Mouse (Mus musculus): Measurements from ENCODE around the gene Slc4a10. TPM values are rescaled to one million over a fixed set of nuclear protein-coding genes. Genes with fewer than 3 reads are reported as not detected.

The Slc4a10 gene
- polyA plus RNA-seq, 1 experiment from 2014 or later: 34.0 TPM

- no peak for ATAC-seq (ENCODE audit: low FRiP score)
These were observed 309.5 kb downstream of the Slc4a10 start for GRCm38 (mm10) chr2:62355766-62356165.

GRCm38 (mm10) chr2:62356606-62357005 is 310.3 kb downstream of the Slc4a10 start:
- H3K27ac ChIP-seq: no peak overlapping the region
- ATAC-seq (ENCODE audit: low FRiP score): no peak
- no peaks in the 10 kb centered on the region for H3K9me3 ChIP-seq (ENCODE audit: control insufficient read depth, low read length)
- no peak overlapping the region for H3K9ac ChIP-seq
- H3K36me3 ChIP-seq (replicated peaks; ENCODE audit: control insufficient read depth, insufficient read depth): no peaks in the 10 kb centered on the region
- no peak overlapping the region for H3K4me2 ChIP-seq (replicated peaks)
- DNase-seq (ENCODE audit: low spot score): no peak
- no peak overlapping the region for H3K4me3 ChIP-seq (replicated peaks; ENCODE audit: low read length)
- no peaks in the 10 kb centered on the region for H3K4me1 ChIP-seq (replicated peaks; ENCODE audit: control insufficient read depth, insufficient read depth, low read length)
- whole genome bisulfite sequencing: 85% methylated on average over 14 of the region's 14 CpGs
- no peaks in the 10 kb centered on the region for H3K27me3 ChIP-seq (ENCODE audit: control insufficient read depth, insufficient read depth, low read length)

More at GRCm38 (mm10) chr2:62355766-62356165, 309.5 kb downstream of the Slc4a10 start:
- Histone ChIP-seq H3K4me3 (replicated peaks; ENCODE audit: low read length) (no peak overlapping the region), H3K36me3 (replicated peaks; ENCODE audit: control insufficient read depth, insufficient read depth) (no peaks in the 10 kb centered on the region), H3K4me2 (replicated peaks) (no peak overlapping the region), H3K9ac (no peak overlapping the region), H3K27ac (no peak overlapping the region), H3K9me3 (ENCODE audit: control insufficient read depth, low read length) (no peaks in the 10 kb centered on the region), H3K4me1 (replicated peaks; ENCODE audit: control insufficient read depth, insufficient read depth, low read length) (no peaks in the 10 kb centered on the region), H3K27me3 (ENCODE audit: control insufficient read depth, insufficient read depth, low read length) (no peaks in the 10 kb centered on the region)
- WGBS: 37% methylated on average over 6 of the region's 6 CpGs
- no peak for DNase-seq (ENCODE audit: low spot score)

GRCm38 (mm10) chr2:62357259-62357658 is 311.0 kb downstream of the Slc4a10 start:
- no peak for DNase-seq (ENCODE audit: low spot score)
- Histone ChIP-seq H3K36me3 (replicated peaks; ENCODE audit: control insufficient read depth, insufficient read depth) (no peaks in the 10 kb centered on the region), H3K4me1 (replicated peaks; ENCODE audit: control insufficient read depth, insufficient read depth, low read length) (no peaks in the 10 kb centered on the region), H3K27ac (no peak overlapping the region), H3K4me2 (replicated peaks) (no peak overlapping the region), H3K9me3 (ENCODE audit: control insufficient read depth, low read length) (no peaks in the 10 kb centered on the region), H3K4me3 (replicated peaks; ENCODE audit: low read length) (no peak overlapping the region), H3K9ac (no peak overlapping the region), H3K27me3 (ENCODE audit: control insufficient read depth, insufficient read depth, low read length) (no peaks in the 10 kb centered on the region)
- no peak for ATAC-seq (ENCODE audit: low FRiP score)
- 90% methylated on average over 7 of the region's 7 CpGs for WGBS

- H3K36me3 ChIP-seq (replicated peaks; ENCODE audit: control insufficient read depth, insufficient read depth): no peaks in the 10 kb centered on the region
- H3K4me1 ChIP-seq (replicated peaks; ENCODE audit: control insufficient read depth, insufficient read depth, low read length): no peaks in the 10 kb centered on the region
- WGBS: 78% methylated on average over 6 of the region's 6 CpGs
- H3K27me3 ChIP-seq (ENCODE audit: control insufficient read depth, insufficient read depth, low read length): no peaks in the 10 kb centered on the region
- no peak for DNase-seq (ENCODE audit: low spot score)
- no peak for ATAC-seq (ENCODE audit: low FRiP score)
- H3K4me2 ChIP-seq (replicated peaks): no peak overlapping the region
- no peak overlapping the region for H3K9ac ChIP-seq
- no peaks in the 10 kb centered on the region for H3K9me3 ChIP-seq (ENCODE audit: control insufficient read depth, low read length)
- H3K27ac ChIP-seq: no peak overlapping the region
- no peak overlapping the region for H3K4me3 ChIP-seq (replicated peaks; ENCODE audit: low read length)
These were observed 314.6 kb downstream of the Slc4a10 start for GRCm38 (mm10) chr2:62360872-62361271.

- no peaks in the 10 kb centered on the region for H3K27me3 ChIP-seq (ENCODE audit: control insufficient read depth, insufficient read depth, low read length)
- H3K9me3 ChIP-seq (ENCODE audit: control insufficient read depth, low read length): no peaks in the 10 kb centered on the region
- H3K9ac ChIP-seq: no peak overlapping the region
- H3K27ac ChIP-seq: no peak overlapping the region
- H3K4me2 ChIP-seq (replicated peaks): no peak overlapping the region
- no peaks in the 10 kb centered on the region for H3K4me1 ChIP-seq (replicated peaks; ENCODE audit: control insufficient read depth, insufficient read depth, low read length)
- no peaks in the 10 kb centered on the region for H3K36me3 ChIP-seq (replicated peaks; ENCODE audit: control insufficient read depth, insufficient read depth)
- DNase-seq (ENCODE audit: low spot score) (no peak), ATAC-seq (ENCODE audit: low FRiP score) (no peak)
- H3K4me3 ChIP-seq (replicated peaks; ENCODE audit: low read length): no peak overlapping the region
- WGBS: 81% methylated on average over 3 of the region's 3 CpGs
These were observed 315.3 kb downstream of the Slc4a10 start for GRCm38 (mm10) chr2:62361514-62361913.

GRCm38 (mm10) chr2:62362211-62362610 is 315.9 kb downstream of the Slc4a10 start:
- Histone ChIP-seq H3K36me3 (replicated peaks; ENCODE audit: control insufficient read depth, insufficient read depth) (no peaks in the 10 kb centered on the region), H3K9ac (no peak overlapping the region), H3K4me2 (replicated peaks) (no peak overlapping the region), H3K27me3 (ENCODE audit: control insufficient read depth, insufficient read depth, low read length) (no peaks in the 10 kb centered on the region), H3K9me3 (ENCODE audit: control insufficient read depth, low read length) (no peaks in the 10 kb centered on the region), H3K4me1 (replicated peaks; ENCODE audit: control insufficient read depth, insufficient read depth, low read length) (no peaks in the 10 kb centered on the region), H3K27ac (no peak overlapping the region), H3K4me3 (replicated peaks; ENCODE audit: low read length) (no peak overlapping the region)
- 84% methylated on average over 9 of the region's 9 CpGs for WGBS
- no peak for DNase-seq (ENCODE audit: low spot score)
- ATAC-seq (ENCODE audit: low FRiP score): no peak

GRCm38 (mm10) chr2:62363606-62364005 is 317.3 kb downstream of the Slc4a10 start:
- Histone ChIP-seq H3K9me3 (ENCODE audit: control insufficient read depth, low read length) (no peaks in the 10 kb centered on the region), H3K4me3 (replicated peaks; ENCODE audit: low read length) (no peak overlapping the region), H3K4me1 (replicated peaks; ENCODE audit: control insufficient read depth, insufficient read depth, low read length) (no peaks in the 10 kb centered on the region), H3K27ac (no peak overlapping the region), H3K27me3 (ENCODE audit: control insufficient read depth, insufficient read depth, low read length) (no peaks in the 10 kb centered on the region), H3K4me2 (replicated peaks) (no peak overlapping the region), H3K9ac (no peak overlapping the region), H3K36me3 (replicated peaks; ENCODE audit: control insufficient read depth, insufficient read depth) (no peaks in the 10 kb centered on the region)
- DNase-seq (ENCODE audit: low spot score) (no peak), ATAC-seq (ENCODE audit: low FRiP score) (no peak)
- 94% methylated on average over 4 of the region's 4 CpGs for WGBS

GRCm38 (mm10) chr2:62368349-62369053 is 322.2 kb downstream of the Slc4a10 start:
- Histone ChIP-seq H3K9ac (no peak overlapping the region), H3K4me2 (replicated peaks) (no peak overlapping the region), H3K9me3 (ENCODE audit: control insufficient read depth, low read length) (no peaks in the 10 kb centered on the region), H3K36me3 (replicated peaks; ENCODE audit: control insufficient read depth, insufficient read depth) (no peaks in the 10 kb centered on the region), H3K27ac (no peak overlapping the region), H3K4me3 (replicated peaks; ENCODE audit: low read length) (no peak overlapping the region), H3K4me1 (replicated peaks; ENCODE audit: control insufficient read depth, insufficient read depth, low read length) (no peaks in the 10 kb centered on the region), H3K27me3 (ENCODE audit: control insufficient read depth, insufficient read depth, low read length) (no peaks in the 10 kb centered on the region)
- ATAC-seq (ENCODE audit: low FRiP score) (no peak), DNase-seq (ENCODE audit: low spot score) (no peak)
- 68% methylated on average over 5 of the region's 5 CpGs for WGBS

- H3K27ac ChIP-seq: no peak overlapping the region
- WGBS: 49% methylated on average over 2 of the region's 2 CpGs
- H3K4me1 ChIP-seq (replicated peaks; ENCODE audit: control insufficient read depth, insufficient read depth, low read length): no peaks in the 10 kb centered on the region
- H3K4me2 ChIP-seq (replicated peaks): no peak overlapping the region
- no peaks in the 10 kb centered on the region for H3K36me3 ChIP-seq (replicated peaks; ENCODE audit: control insufficient read depth, insufficient read depth)
- ATAC-seq (ENCODE audit: low FRiP score): no peak
- H3K9me3 ChIP-seq (ENCODE audit: control insufficient read depth, low read length): no peaks in the 10 kb centered on the region
- H3K9ac ChIP-seq: no peak overlapping the region
- no peaks in the 10 kb centered on the region for H3K27me3 ChIP-seq (ENCODE audit: control insufficient read depth, insufficient read depth, low read length)
- DNase-seq (ENCODE audit: low spot score): no peak
- H3K4me3 ChIP-seq (replicated peaks; ENCODE audit: low read length): no peak overlapping the region
These were observed 323.8 kb downstream of the Slc4a10 start for GRCm38 (mm10) chr2:62370048-62370447.

GRCm38 (mm10) chr2:62373692-62374091 is 327.4 kb downstream of the Slc4a10 start:
- Histone ChIP-seq H3K9me3 (ENCODE audit: control insufficient read depth, low read length) (no peaks in the 10 kb centered on the region), H3K27ac (no peak overlapping the region), H3K9ac (no peak overlapping the region), H3K36me3 (replicated peaks; ENCODE audit: control insufficient read depth, insufficient read depth) (no peaks in the 10 kb centered on the region), H3K4me2 (replicated peaks) (no peak overlapping the region), H3K4me1 (replicated peaks; ENCODE audit: control insufficient read depth, insufficient read depth, low read length) (no peaks in the 10 kb centered on the region), H3K4me3 (replicated peaks; ENCODE audit: low read length) (no peak overlapping the region), H3K27me3 (ENCODE audit: control insufficient read depth, insufficient read depth, low read length) (no peaks in the 10 kb centered on the region)
- ATAC-seq (ENCODE audit: low FRiP score) (no peak), DNase-seq (ENCODE audit: low spot score) (no peak)
- WGBS: 80% methylated on average over 11 of the region's 11 CpGs

Data from hindbrain, embryonic 14.5 days (tissue).